Mouse (Mus musculus): Measurements from ENCODE around the gene 2210408I21Rik. TPM values are rescaled to one million over a fixed set of nuclear protein-coding genes. Genes with fewer than 3 reads are reported as not detected.

The 2210408I21Rik gene
- polyA plus RNA-seq, 1 experiment: 3.4 TPM

GRCm38 (mm10) chr13:77262715-77263338 lies 127.5 kb downstream of the 2210408I21Rik start:
- no peak overlapping the region for H3K4me3 ChIP-seq (ENCODE audit: low read depth, low read length)
- TF ChIP-seq POLR2A (IDR thresholded peaks at IDR 0.05; ENCODE audit: insufficient read depth, low read length): no peak

DNA sequence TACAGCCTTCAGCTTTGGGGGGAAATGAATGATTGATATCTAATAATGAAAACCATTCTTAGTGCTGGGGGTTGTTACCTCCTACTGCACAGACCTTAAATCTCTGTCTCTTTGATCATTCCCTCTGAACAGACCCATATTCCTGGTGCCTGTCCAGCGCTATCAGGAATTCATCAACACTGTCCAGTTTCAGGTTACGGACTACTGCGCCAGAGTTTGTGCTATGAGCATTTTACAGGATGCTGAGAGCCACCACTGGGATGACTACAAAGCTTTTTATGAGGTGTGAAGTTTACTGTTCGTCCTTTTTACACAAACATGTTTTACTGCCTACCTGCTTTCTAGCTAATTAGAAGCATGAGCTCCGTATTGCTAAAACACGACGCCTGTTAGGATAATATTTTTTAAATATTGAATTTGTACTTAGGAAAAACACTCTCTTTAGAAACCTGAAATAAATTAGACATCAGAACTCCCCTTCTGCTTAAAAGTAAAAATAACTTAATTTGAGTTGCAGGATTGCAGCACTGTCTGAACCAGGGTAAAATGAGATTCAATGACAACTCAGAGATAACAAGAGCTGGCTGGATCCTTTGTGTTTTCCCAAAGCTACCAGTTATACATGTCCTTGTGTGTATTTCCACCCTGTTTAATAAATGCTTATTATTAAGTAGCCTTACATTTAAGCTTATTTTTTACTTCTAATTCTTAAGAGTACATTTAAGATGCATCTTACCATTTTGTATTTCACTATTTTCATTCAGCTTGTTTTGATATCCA lies 128.2 kb downstream of the 2210408I21Rik start:
- no peak overlapping the region for H3K27ac ChIP-seq (ENCODE audit: insufficient read depth, low read length)
- H3K4me1 ChIP-seq (ENCODE audit: control insufficient read depth, insufficient read depth, low read length): no peaks in the 10 kb centered on the region
- H3K4me3 ChIP-seq (ENCODE audit: low read depth, low read length): no peak overlapping the region
- H3K9ac ChIP-seq (ENCODE audit: low read depth, poor library complexity, severe bottlenecking): no peak overlapping the region
- H3K9me3 ChIP-seq (replicated peaks; ENCODE audit: control insufficient read depth, insufficient read depth, low read length, poor library complexity, severe bottlenecking): no peaks in the 10 kb centered on the region
- no peaks in the 10 kb centered on the region for H3K27me3 ChIP-seq (ENCODE audit: control insufficient read depth, insufficient read depth, low read length, poor library complexity, severe bottlenecking)
- no peaks in the 10 kb centered on the region for H3K36me3 ChIP-seq (ENCODE audit: control insufficient read depth, insufficient read depth, low read length, poor library complexity, severe bottlenecking)
- TF ChIP-seq CTCF (IDR thresholded peaks at IDR 0.05; ENCODE audit: low read depth, low read length): no peak
- no peak for TF ChIP-seq EP300 (IDR thresholded peaks at IDR 0.05; ENCODE audit: insufficient read depth, low read depth, low read length)

More at GRCm38 (mm10) chr13:77262715-77263338, 127.5 kb downstream of the 2210408I21Rik start:
- Histone ChIP-seq H3K9ac (ENCODE audit: low read depth, poor library complexity, severe bottlenecking) (no peak overlapping the region), H3K27ac (ENCODE audit: insufficient read depth, low read length) (no peak overlapping the region), H3K36me3 (ENCODE audit: control insufficient read depth, insufficient read depth, low read length, poor library complexity, severe bottlenecking) (no peaks in the 10 kb centered on the region), H3K9me3 (replicated peaks; ENCODE audit: control insufficient read depth, insufficient read depth, low read length, poor library complexity, severe bottlenecking) (no peaks in the 10 kb centered on the region), H3K4me1 (ENCODE audit: control insufficient read depth, insufficient read depth, low read length) (no peaks in the 10 kb centered on the region), H3K27me3 (ENCODE audit: control insufficient read depth, insufficient read depth, low read length, poor library complexity, severe bottlenecking) (no peaks in the 10 kb centered on the region)

- no peaks in the 10 kb centered on the region for H3K9me3 ChIP-seq (replicated peaks; ENCODE audit: control insufficient read depth, insufficient read depth, low read length, poor library complexity, severe bottlenecking)
- H3K36me3 ChIP-seq (ENCODE audit: control insufficient read depth, insufficient read depth, low read length, poor library complexity, severe bottlenecking): no peaks in the 10 kb centered on the region
- no peak overlapping the region for H3K4me3 ChIP-seq (ENCODE audit: low read depth, low read length)
- no peak overlapping the region for H3K9ac ChIP-seq (ENCODE audit: low read depth, poor library complexity, severe bottlenecking)
- no peaks in the 10 kb centered on the region for H3K27me3 ChIP-seq (ENCODE audit: control insufficient read depth, insufficient read depth, low read length, poor library complexity, severe bottlenecking)
- TF ChIP-seq EP300 (IDR thresholded peaks at IDR 0.05; ENCODE audit: insufficient read depth, low read depth, low read length): no peak
- TF ChIP-seq CTCF (IDR thresholded peaks at IDR 0.05; ENCODE audit: low read depth, low read length): no peak
- no peak for TF ChIP-seq POLR2A (IDR thresholded peaks at IDR 0.05; ENCODE audit: insufficient read depth, low read length)
- no peak overlapping the region for H3K27ac ChIP-seq (ENCODE audit: insufficient read depth, low read length)
- H3K4me1 ChIP-seq (ENCODE audit: control insufficient read depth, insufficient read depth, low read length): no peaks in the 10 kb centered on the region
These were observed 129.1 kb downstream of the 2210408I21Rik start for GRCm38 (mm10) chr13:77264481-77264880.

- no peaks in the 10 kb centered on the region for H3K36me3 ChIP-seq (ENCODE audit: control insufficient read depth, insufficient read depth, low read length, poor library complexity, severe bottlenecking)
- no peak overlapping the region for H3K4me3 ChIP-seq (ENCODE audit: low read depth, low read length)
- H3K27ac ChIP-seq (ENCODE audit: insufficient read depth, low read length): no peak overlapping the region
- no peaks in the 10 kb centered on the region for H3K4me1 ChIP-seq (ENCODE audit: control insufficient read depth, insufficient read depth, low read length)
- no peak for TF ChIP-seq EP300 (IDR thresholded peaks at IDR 0.05; ENCODE audit: insufficient read depth, low read depth, low read length)
- TF ChIP-seq CTCF (IDR thresholded peaks at IDR 0.05; ENCODE audit: low read depth, low read length): no peak
- TF ChIP-seq POLR2A (IDR thresholded peaks at IDR 0.05; ENCODE audit: insufficient read depth, low read length): no peak
- no peaks in the 10 kb centered on the region for H3K27me3 ChIP-seq (ENCODE audit: control insufficient read depth, insufficient read depth, low read length, poor library complexity, severe bottlenecking)
- H3K9me3 ChIP-seq (replicated peaks; ENCODE audit: control insufficient read depth, insufficient read depth, low read length, poor library complexity, severe bottlenecking): no peaks in the 10 kb centered on the region
- no peak overlapping the region for H3K9ac ChIP-seq (ENCODE audit: low read depth, poor library complexity, severe bottlenecking)
These were observed 139.9 kb downstream of the 2210408I21Rik start for GRCm38 (mm10) chr13:77275172-77275747.

GRCm38 (mm10) chr13:77278659-77279413 lies 143.5 kb downstream of the 2210408I21Rik start:
- Histone ChIP-seq H3K4me3 (ENCODE audit: low read depth, low read length) (no peak overlapping the region), H3K9me3 (replicated peaks; ENCODE audit: control insufficient read depth, insufficient read depth, low read length, poor library complexity, severe bottlenecking) (no peaks in the 10 kb centered on the region), H3K27me3 (ENCODE audit: control insufficient read depth, insufficient read depth, low read length, poor library complexity, severe bottlenecking) (no peaks in the 10 kb centered on the region), H3K4me1 (ENCODE audit: control insufficient read depth, insufficient read depth, low read length) (no peaks in the 10 kb centered on the region), H3K9ac (ENCODE audit: low read depth, poor library complexity, severe bottlenecking) (no peak overlapping the region), H3K36me3 (ENCODE audit: control insufficient read depth, insufficient read depth, low read length, poor library complexity, severe bottlenecking) (no peaks in the 10 kb centered on the region), H3K27ac (ENCODE audit: insufficient read depth, low read length) (no peak overlapping the region)
- TF ChIP-seq CTCF (IDR thresholded peaks at IDR 0.05; ENCODE audit: low read depth, low read length): no peak
- TF ChIP-seq POLR2A (IDR thresholded peaks at IDR 0.05; ENCODE audit: insufficient read depth, low read length): no peak
- TF ChIP-seq EP300 (IDR thresholded peaks at IDR 0.05; ENCODE audit: insufficient read depth, low read depth, low read length): no peak

Measured in ES-Bruce4 (cell line).